Mouse (Mus musculus): ENCODE results near the gene Notch1. TPM values are rescaled to one million over a fixed set of nuclear protein-coding genes. Genes with fewer than 3 reads are reported as not detected.

Gene Notch1
- polyA plus RNA-seq, 1 experiment from 2014 or later, result 26.0 TPM

DNA sequence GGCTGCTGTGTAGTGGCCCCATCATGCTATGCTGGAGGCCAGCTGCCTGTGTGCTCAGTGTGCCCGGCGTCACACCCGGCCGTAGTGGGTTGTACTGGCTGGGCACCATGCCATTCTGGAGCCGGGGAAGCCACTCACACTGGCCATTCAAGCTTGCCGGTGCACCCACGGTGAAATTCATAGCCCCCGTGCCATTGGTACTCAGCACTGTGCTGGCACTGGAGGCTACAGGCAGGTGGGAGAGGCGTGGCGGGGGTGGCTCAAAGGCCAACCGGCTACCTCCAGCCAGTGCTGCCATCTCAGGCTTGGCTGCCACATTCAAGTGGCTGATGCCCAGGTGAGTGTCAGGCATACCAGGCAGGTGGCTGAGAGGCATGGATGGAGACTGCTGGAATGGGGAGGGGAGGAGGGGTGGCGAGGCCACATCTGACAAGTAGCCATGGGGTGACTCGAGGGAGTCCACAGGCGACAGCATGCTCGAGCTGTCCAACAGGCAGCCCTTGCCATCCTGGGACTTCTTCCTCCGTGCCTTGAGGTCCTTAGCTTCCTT is 56.3 kb downstream of the Notch1 start:
- Histone ChIP-seq H3K4me1 (peaks cover 14% of the 10 kb centered on the region), H3K4me2 (replicated peaks) (no peak overlapping the region), H3K27me3 (no peaks in the 10 kb centered on the region), H3K27ac (replicated peaks) (peak overlapping the region; percentile 44; the same call in 1 of the 2 replicates), H3K36me3 (peaks cover 62% of the 10 kb centered on the region), H3K9me3 (replicated peaks) (no peaks in the 10 kb centered on the region), H3K4me3 (replicated peaks) (no peak overlapping the region), H3K9ac (no peak overlapping the region)
- ATAC-seq (ENCODE audit: insufficient number of reproducible peaks, low FRiP score, low TSS enrichment, low read depth), result no peak
- WGBS, result 89% methylated on average over 16 of the region's 16 CpGs

DNA sequence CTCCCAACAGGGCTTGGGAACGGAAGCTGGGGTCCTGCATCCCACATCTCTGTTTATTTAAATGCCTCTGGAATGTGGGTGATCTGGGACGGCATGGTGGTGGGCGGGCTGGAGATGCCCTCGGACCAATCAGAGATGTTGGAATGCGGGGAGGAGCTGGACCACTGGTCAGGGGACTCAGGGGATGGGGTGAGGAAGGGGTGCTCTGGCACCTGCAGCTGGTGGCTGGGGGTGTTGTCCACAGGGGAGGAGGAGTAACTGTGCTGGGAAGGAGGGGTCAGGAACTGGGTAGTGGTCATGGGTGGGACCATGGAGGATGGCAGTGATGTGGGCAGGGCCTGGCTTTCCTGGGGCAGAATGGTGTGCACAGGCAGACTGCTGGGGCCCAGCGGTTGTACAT is 57.0 kb downstream of the Notch1 start:
- Histone ChIP-seq H3K27me3 (no peaks in the 10 kb centered on the region), H3K4me1 (peaks cover 14% of the 10 kb centered on the region), H3K9me3 (replicated peaks) (no peaks in the 10 kb centered on the region), H3K4me2 (replicated peaks) (no peak overlapping the region), H3K4me3 (replicated peaks) (no peak overlapping the region), H3K36me3 (peaks cover 55% of the 10 kb centered on the region), H3K9ac (no peak overlapping the region), H3K27ac (replicated peaks) (0 out of 2 replicates have a peak overlapping the region, but pooled peaks have one; percentile 44)
- ATAC-seq (ENCODE audit: insufficient number of reproducible peaks, low FRiP score, low TSS enrichment, low read depth), result no peak
- WGBS, result 35% methylated on average over 6 of the region's 6 CpGs

DNA sequence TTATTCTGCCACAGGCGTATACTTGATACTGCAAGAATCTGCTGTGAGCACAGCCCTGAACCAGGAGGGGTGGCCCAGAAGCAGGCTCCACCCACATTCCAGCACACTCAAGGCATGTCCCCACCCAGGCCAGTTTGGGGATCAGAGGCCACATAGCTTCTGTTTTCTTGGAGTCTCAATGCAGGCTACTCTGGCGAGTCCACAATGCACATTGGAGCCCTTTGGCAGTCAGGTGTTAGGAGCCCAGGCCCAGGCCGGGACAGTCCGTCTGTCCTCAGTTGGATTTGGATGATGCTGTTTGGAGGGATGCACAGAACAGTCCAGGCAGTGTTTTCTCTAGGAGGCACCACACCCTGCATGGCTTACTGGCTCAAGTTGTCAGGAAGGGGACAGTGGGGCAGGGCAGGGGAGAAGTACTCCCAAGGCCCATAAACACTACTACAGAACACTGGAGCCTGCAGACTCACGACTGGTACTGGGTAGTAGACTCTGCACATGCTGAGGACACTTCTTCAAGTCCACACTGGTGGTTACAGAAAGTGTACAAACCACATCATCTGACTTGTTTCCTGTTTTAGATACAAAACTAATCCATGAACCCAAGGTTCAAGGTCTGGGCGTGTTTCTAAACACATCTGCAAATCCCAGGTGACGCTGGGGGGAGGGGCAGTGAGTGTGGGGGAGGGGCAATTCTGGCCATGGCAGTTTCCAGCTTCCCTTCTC is 57.9 kb downstream of the Notch1 start:
- Histone ChIP-seq H3K27ac (replicated peaks) (peak overlapping the region; percentile 74), H3K27me3 (no peaks in the 10 kb centered on the region), H3K4me3 (replicated peaks) (no peak overlapping the region), H3K36me3 (peaks cover 46% of the 10 kb centered on the region), H3K4me2 (replicated peaks) (no peak overlapping the region), H3K9ac (no peak overlapping the region), H3K4me1 (peaks cover 14% of the 10 kb centered on the region), H3K9me3 (replicated peaks) (no peaks in the 10 kb centered on the region)
- 31% methylated on average over 7 of the region's 7 CpGs for WGBS
- ATAC-seq (ENCODE audit: insufficient number of reproducible peaks, low FRiP score, low TSS enrichment, low read depth), result peak; percentile 46; the same call in 1 of the 2 replicates

DNA sequence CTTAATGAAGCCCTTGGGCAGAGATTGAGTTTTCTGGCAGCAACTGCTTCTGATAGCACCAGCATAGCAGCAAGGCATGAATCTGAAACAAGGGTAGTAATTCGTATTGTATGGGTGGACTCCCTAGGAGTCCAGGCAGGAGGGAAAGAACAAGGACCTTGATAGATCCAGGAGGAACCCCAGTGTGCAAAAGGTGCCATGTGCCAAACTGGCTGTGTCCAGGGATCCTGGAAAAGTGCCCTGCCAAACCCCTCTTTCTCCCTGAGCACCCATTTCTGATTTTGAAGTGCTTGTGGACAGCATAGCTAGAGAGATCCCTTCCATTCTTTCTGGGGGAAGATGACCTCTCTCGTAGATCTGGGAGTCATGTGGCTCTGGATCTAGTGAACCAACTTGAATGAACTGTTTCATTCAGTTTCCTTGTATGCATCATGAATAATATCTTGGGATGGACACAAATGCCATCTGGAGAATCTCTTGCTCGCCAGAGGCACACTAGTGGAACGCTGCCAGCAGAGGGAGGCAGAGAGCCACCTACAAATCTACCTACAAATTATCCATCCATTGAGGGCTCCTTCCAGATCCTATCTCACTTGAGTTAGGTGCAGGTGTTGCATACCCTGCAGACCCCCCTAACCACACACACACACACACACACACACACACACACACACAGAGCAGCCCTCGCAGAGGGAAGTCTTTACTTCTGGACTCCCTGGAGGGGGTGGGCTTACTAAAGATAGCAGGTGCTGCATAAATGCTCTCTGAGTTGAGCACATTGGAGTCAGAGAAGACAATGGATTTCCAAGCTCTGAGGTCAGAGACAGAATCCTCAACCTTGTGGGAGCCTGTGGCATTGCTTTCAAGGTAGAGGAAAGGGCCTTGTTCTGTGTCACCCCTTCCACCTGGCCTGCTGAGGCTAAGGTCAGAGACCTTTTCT is 67.1 kb downstream of the Notch1 start:
- peaks cover 7% of the 10 kb centered on the region; the same call in 1 of the 2 replicates for H3K36me3 ChIP-seq
- WGBS, result 26% methylated on average over 5 of the region's 5 CpGs
- H3K4me1 ChIP-seq, result peaks cover 19% of the 10 kb centered on the region
- H3K9me3 ChIP-seq (replicated peaks), result no peaks in the 10 kb centered on the region
- no peak overlapping the region for H3K9ac ChIP-seq
- H3K4me3 ChIP-seq (replicated peaks), result no peak overlapping the region
- no peak overlapping the region for H3K27ac ChIP-seq (replicated peaks)
- no peak for ATAC-seq (ENCODE audit: insufficient number of reproducible peaks, low FRiP score, low TSS enrichment, low read depth)
- no peak overlapping the region for H3K4me2 ChIP-seq (replicated peaks)
- no peaks in the 10 kb centered on the region for H3K27me3 ChIP-seq

DNA sequence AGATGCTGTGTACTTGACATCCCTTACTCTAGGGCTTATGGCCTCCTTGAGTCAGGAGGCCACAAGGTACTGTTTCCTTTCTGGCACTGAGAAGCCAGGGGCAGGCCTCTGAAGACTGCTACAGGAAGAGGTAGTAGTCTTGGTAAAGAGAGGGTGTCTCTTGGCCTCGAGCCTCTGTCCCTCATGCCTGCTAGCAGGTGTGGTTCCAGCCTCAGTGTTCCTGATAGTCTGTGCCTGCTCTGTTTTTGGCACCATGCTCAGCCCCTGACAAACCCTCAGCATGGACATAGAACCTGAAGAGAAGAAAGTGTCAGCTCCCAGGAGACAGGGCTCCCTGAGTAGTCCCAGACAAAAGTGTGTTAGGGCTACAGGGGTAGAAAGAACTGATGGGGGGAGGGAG is 69.0 kb downstream of the Notch1 start:
- ATAC-seq (ENCODE audit: insufficient number of reproducible peaks, low FRiP score, low TSS enrichment, low read depth), result no peak
- H3K36me3 ChIP-seq, result peaks cover 7% of the 10 kb centered on the region; the same call in 1 of the 2 replicates

DNA sequence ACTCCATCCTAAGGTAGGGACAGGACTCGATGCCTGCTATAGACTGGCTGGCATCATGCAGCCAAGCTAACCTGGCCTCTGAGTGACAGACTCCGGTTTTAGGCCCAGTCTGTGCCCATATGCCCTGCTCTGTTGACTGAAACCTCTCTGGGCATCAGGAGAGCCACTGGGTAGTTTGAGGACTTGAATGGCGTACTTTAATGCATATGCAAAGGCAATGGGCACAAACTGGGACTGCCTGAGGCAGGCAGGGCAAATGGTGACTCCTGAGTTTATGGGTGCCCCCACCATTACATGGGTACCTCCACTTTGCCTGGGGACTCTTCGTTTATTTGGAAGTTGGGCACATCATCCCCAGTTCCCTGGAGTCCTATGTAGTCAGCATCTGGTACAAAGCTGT is 69.8 kb downstream of the Notch1 start:
- Histone ChIP-seq H3K9ac (peak overlapping the region; percentile 52; the same call in 1 of the 2 replicates), H3K4me2 (replicated peaks) (peak overlapping the region; percentile 80), H3K27me3 (no peaks in the 10 kb centered on the region), H3K9me3 (replicated peaks) (no peaks in the 10 kb centered on the region), H3K4me3 (replicated peaks) (peak overlapping the region; percentile 66), H3K27ac (replicated peaks) (no peak overlapping the region), H3K4me1 (peaks cover 35% of the 10 kb centered on the region), H3K36me3 (peaks cover 11% of the 10 kb centered on the region)
- ATAC-seq (ENCODE audit: insufficient number of reproducible peaks, low FRiP score, low TSS enrichment, low read depth), result no peak
- 65% methylated on average over 4 of the region's 4 CpGs for WGBS

More for the DNA sequence above, 69.0 kb downstream of the Notch1 start:
- Histone ChIP-seq H3K4me1 (peaks cover 35% of the 10 kb centered on the region), H3K27ac (replicated peaks) (no peak overlapping the region), H3K4me2 (replicated peaks) (no peak overlapping the region), H3K9me3 (replicated peaks) (no peaks in the 10 kb centered on the region), H3K27me3 (no peaks in the 10 kb centered on the region), H3K4me3 (replicated peaks) (no peak overlapping the region), H3K9ac (no peak overlapping the region)
- WGBS, result 74% methylated on average over 1 of the region's 1 CpGs

DNA sequence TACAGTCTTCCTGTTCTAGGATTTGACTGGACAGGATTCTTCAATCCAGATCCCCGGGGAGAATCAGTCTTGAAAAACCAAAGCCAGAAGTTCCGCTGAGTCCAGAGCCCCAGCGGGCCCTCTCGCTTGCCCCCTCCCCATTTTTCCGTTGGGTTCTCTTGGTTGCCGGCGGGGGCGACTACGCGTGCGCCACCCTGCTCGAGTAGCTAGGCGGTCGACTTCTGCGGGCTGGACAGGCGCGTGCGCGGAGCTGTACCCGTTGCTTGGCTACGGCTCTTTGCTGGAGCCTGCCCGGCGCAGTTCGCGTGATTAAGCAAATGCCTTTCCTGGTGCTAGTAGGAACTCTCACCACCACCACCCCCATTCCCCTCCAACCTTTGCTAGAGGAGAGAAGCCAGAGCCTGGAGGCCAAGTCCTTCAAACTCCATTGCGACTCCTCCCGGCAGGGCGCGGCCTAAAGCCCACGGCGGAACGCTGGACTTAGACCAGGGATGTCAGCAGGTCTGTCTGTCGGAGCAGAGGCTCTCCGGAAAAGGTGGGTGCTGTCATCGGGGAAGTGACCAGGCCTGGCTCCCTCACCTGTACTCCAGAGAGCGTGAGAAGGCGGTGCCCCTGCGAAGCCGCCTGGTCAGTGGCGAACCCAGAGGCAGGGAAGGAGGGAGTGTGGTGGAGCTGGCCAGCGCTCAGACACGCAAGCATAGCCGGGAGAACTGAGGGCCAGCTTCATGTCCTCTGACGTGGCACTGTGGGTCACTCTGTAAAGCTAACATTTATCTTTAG is 70.6 kb downstream of the Notch1 start:
- WGBS, result under 1% methylated on average over 44 of the region's 44 CpGs
- peak overlapping the region; percentile 66 for H3K4me3 ChIP-seq (replicated peaks)
- H3K4me2 ChIP-seq (replicated peaks), result peak overlapping the region; percentile 80
- peak overlapping the region; percentile 52 for H3K9ac ChIP-seq
- peak overlapping the region; percentile 91 for H3K27ac ChIP-seq (replicated peaks)
- peaks cover 35% of the 10 kb centered on the region for H3K4me1 ChIP-seq
- H3K27me3 ChIP-seq, result no peaks in the 10 kb centered on the region
- H3K36me3 ChIP-seq, result peaks cover 19% of the 10 kb centered on the region
- no peaks in the 10 kb centered on the region for H3K9me3 ChIP-seq (replicated peaks)
- peak; percentile 91 for ATAC-seq (ENCODE audit: insufficient number of reproducible peaks, low FRiP score, low TSS enrichment, low read depth)

DNA sequence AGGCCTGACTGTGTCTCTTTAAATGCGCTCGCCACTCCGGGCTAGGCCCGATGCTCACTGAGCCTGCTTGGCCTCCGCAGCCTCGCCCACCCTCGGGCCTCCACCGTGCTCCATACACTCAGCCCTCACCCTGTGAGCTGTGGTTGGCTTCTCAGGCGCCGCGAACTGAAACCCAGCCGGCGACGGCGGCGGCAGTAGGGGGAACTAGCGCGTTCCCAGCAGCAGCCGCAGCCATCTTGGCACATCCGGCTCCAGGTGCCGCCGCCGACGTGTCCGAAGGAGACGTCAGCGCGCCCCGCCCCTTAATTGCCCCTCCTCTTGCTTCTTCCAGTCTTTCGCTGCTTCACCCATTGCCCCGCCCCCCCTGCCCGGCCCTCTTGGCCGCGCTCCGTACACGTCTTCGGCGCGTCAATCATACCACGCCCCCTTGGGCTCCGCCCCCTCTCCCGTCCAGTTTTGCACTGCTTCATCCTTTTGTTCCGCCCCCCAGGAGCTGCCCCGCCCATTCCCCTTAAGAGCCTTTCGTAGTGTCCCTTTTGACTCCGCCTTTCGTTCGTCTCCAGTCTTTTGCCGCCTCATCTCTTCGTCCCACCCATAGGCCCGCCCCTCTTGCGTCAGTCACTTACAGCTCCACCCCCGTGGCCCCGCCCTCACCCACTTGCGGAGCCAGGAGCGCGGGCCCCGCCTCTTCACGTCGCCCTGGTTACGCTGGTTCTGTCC is 71.4 kb downstream of the Notch1 start, which contains the start of gene Sec16a:
Gene Sec16a, minus strand, starts transcription at position 271 of the 720 bp plus-strand sequence.
- Histone ChIP-seq H3K4me3 (replicated peaks) (peak within 1 kb of the TSS; percentile 93), H3K4me1 (peaks cover 35% of the 10 kb centered on the region), H3K4me2 (replicated peaks) (peak within 1 kb of the TSS; percentile 80), H3K27ac (replicated peaks) (peak within 1 kb of the TSS; percentile 91), H3K9me3 (replicated peaks) (no peaks in the 10 kb centered on the region), H3K9ac (peak within 1 kb of the TSS; percentile 82), H3K27me3 (no peaks in the 10 kb centered on the region), H3K36me3 (peaks cover 26% of the 10 kb centered on the region)
- peak; percentile 94 for ATAC-seq (ENCODE audit: insufficient number of reproducible peaks, low FRiP score, low TSS enrichment, low read depth)
- WGBS, result under 1% methylated on average over 60 of the region's 61 CpGs

DNA sequence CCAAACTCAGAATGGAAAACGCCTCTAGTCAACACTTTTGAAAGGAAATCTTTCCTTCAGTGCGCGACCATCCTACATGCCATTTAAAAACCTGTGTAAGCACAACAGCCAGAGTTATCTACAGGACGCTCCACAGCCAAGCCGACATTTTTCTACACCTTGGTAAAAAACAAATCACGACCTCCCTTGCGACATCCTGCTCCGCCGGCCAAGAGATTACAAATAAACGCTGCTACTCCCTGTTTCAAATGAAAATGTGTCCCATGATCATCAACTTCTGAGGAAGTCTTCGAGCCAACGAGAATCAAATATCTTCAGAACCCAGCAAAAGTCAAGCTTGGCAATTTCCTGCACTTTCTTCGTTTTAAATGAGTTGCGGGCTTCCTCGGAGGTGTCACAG is 72.1 kb downstream of the Notch1 start:
- no peaks in the 10 kb centered on the region for H3K27me3 ChIP-seq
- peak overlapping the region; percentile 82 for H3K9ac ChIP-seq
- peak overlapping the region; percentile 71 for H3K4me2 ChIP-seq (replicated peaks)
- 3% methylated on average over 15 of the region's 15 CpGs for WGBS
- peak overlapping the region; percentile 91 for H3K27ac ChIP-seq (replicated peaks)
- no peaks in the 10 kb centered on the region for H3K9me3 ChIP-seq (replicated peaks)
- peak overlapping the region; percentile 93 for H3K4me3 ChIP-seq (replicated peaks)
- H3K36me3 ChIP-seq, result peaks cover 34% of the 10 kb centered on the region
- H3K4me1 ChIP-seq, result peaks cover 38% of the 10 kb centered on the region
- no peak for ATAC-seq (ENCODE audit: insufficient number of reproducible peaks, low FRiP score, low TSS enrichment, low read depth)

DNA sequence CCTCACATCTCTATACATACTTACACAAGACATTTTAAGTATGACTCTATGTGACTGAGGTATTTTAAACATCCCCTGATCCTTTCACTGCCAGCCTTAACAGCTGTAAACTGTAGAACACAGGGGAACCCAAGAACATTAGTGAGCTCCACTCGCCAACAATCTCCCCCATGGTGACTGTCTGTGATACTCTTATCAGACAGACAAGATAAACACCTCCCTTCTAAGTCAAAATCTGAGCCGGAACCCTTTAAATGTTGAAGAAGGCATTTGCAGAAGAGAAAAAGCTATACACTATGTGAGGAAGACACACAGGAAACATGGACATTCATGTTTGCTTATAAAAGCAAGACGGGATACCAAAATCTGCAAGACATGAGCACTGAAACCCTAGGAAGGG is 72.6 kb downstream of the Notch1 start:
- Histone ChIP-seq H3K9ac (peak overlapping the region; percentile 82; the same call in 1 of the 2 replicates), H3K27me3 (no peaks in the 10 kb centered on the region), H3K4me1 (peaks cover 41% of the 10 kb centered on the region), H3K36me3 (peaks cover 39% of the 10 kb centered on the region), H3K4me2 (replicated peaks) (peak overlapping the region; percentile 71), H3K4me3 (replicated peaks) (peak overlapping the region; percentile 93), H3K9me3 (replicated peaks) (no peaks in the 10 kb centered on the region), H3K27ac (replicated peaks) (no peak overlapping the region)
- ATAC-seq (ENCODE audit: insufficient number of reproducible peaks, low FRiP score, low TSS enrichment, low read depth), result no peak
- WGBS, result 37% methylated on average over 3 of the region's 3 CpGs
